In genomic region chr13:39441799-39442198, GRCm38 (mm10) we compare ENCODE assay signal across 21 mouse cellular contexts.
"Had no signal": no experiment of that assay in that cellular context is flagged by ENCODE, and none has a peak within 500 bp of the region (broad histone marks: within the 10 kb centered on the region; RNA-seq: fewer than 3 reads in every experiment).

No protein-coding gene starts in this region.

- ATAC-seq: liver, embryonic 12.5 days; lung, postnatal 0 days had no signal

- H3K4me2 ChIP-seq: liver, embryonic 12.5 days; lung, embryonic 15.5 days; midbrain, embryonic 11.5 days; midbrain, embryonic 13.5 days; midbrain, embryonic 15.5 days; neural tube, embryonic 13.5 days; neural tube, embryonic 15.5 days had no signal

- H3K9me3 ChIP-seq: liver, embryonic 12.5 days; lung, embryonic 15.5 days; midbrain, embryonic 13.5 days; midbrain, embryonic 15.5 days; neural tube, embryonic 13.5 days; neural tube, embryonic 15.5 days had no signal

- H3K36me3 ChIP-seq: liver, embryonic 12.5 days; lung, embryonic 15.5 days; midbrain, embryonic 13.5 days; midbrain, embryonic 15.5 days; neural tube, embryonic 13.5 days; neural tube, embryonic 15.5 days had no signal

- H3K27me3 ChIP-seq: liver, embryonic 12.5 days; lung, embryonic 15.5 days; megakaryocyte, embryonic 14.5 days had no signal

- H3K27ac ChIP-seq: liver, embryonic 12.5 days; liver, embryonic 14.5 days; lung, embryonic 15.5 days; macrophage; midbrain, embryonic 13.5 days; midbrain, embryonic 15.5 days; neural tube, embryonic 13.5 days; neural tube, embryonic 15.5 days had no signal

- H3K4me1 ChIP-seq: liver, embryonic 12.5 days; lung, embryonic 15.5 days; megakaryocyte, embryonic 14.5 days; midbrain, embryonic 13.5 days; midbrain, embryonic 15.5 days; neural tube, embryonic 13.5 days; neural tube, embryonic 15.5 days had no signal

- H3K4me3 ChIP-seq: liver, embryonic 12.5 days; lung, embryonic 15.5 days; megakaryocyte, embryonic 14.5 days; midbrain, embryonic 13.5 days; midbrain, embryonic 15.5 days; neural tube, embryonic 13.5 days; neural tube, embryonic 15.5 days had no signal

- H3K9ac ChIP-seq: liver, embryonic 12.5 days; liver, embryonic 14.5 days; lung, embryonic 15.5 days; midbrain, embryonic 13.5 days; midbrain, embryonic 15.5 days; neural tube, embryonic 13.5 days; neural tube, embryonic 15.5 days had no signal

- DNase-seq: lung, adult 2 months; lung, postnatal 14 days; retina, postnatal 1 day; right cerebral cortex, adult 18-20 months; right cerebral cortex, postnatal 25 days; right cerebral cortex, postnatal 4 days; spleen, adult 18-20 months; thymus, adult 2 months; thymus, postnatal 25 days; thymus, postnatal 4 days had no signal
